Mouse (Mus musculus) megakaryocyte progenitor cell, adult 5-6 weeks (primary cell): ENCODE results near the gene Six5. TPM values are rescaled to one million over a fixed set of nuclear protein-coding genes. Genes with fewer than 3 reads are reported as not detected.
"Not testable (repeated sequence)": the region's sequence is repeated elsewhere in the genome, so short reads cannot be mapped to it uniquely, and the experiment has no call there.

Experiments used
- ATAC-seq: replicated peaks from 2 replicates; pipeline ENCODE4 v1.8.0; 2016; ENCODE audit warnings: mild to moderate bottlenecking, moderate TSS enrichment, inconsistent platforms; ENCODE audit not compliant: poor library complexity
- total RNA-seq, 2 experiments: library from RNA; stranded (forward) in 1 of 2; stranded (reverse) in 1 of 2; fragments of 157-497, 149-512 nt in 1 of 2; fragments of 200-1000 nt in 1 of 2; gene quantifications; 2 replicates each; pipeline versions ENCODE4 v1.2.3 to v1.2.4; 2015 to 2017

Six5 gene
- total RNA-seq (2015): 2.8 and 3.9 TPM in 2 replicates
- total RNA-seq (2017): 2.3 and 2.4 TPM in 2 replicates

DNA sequence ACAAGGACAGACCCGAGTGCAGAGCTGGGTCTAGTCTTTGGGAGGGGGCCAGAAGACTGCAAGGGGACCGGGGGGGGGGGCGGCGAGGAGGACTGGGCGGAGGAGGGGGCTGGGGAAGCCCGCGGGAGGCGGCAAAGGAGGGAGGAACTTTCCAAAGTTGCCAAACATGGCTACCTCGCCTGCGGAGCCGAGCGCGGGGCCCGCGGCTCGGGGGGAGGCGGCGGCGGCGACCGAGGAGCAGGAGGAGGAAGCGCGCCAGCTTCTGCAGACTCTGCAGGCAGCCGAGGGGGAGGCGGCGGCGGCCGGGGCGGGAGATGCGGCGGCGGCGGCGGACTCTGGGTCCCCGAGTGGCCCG is at the start of gene Six5:
Six5 (plus strand) TSS at position 124 of the 355 bp plus-strand sequence.
- ATAC-seq: 0 out of 2 replicates have a peak, but pooled peaks have one; percentile 12

GRCm38 (mm10) chr7:19044616-19045015 is 49.8 kb upstream of the Six5 start:
- no peak for ATAC-seq

DNA sequence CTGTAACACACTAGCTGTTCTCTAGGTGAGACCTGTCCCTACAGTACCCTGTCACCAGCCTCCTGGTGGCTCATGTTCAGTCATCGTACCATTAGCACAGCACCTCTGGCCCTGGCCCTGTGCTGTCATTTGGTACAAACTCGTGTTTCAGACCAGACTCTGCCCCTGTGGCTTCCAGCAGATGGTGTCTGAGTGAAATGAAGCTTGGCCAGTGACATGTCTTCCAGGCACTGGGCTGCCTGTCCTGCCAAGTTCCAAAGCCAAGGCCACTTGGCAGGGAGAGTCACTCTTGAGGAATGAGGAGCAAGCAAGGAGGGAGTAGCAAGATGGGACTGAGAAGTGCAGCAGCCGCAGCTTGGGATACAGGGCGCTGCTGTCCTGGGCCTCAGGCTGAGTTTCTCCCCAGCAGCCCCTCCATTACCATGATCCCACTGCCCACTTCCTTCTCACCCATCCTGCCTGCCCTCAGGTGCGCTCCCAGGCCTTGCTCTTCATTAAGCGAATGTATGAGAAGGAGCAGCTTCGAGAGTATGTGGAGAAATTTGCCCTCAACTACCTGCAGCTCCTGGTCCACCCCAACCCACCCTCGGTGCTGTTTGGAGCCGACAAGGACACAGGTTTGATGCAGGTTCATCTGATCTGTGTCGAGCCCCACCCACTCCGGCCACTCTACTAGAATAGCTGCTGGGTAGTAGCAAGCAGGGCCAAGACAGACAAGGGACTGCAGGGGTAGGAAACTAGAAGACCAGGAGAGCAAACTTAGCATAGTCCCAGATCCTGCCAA is 47.9 kb upstream of the Six5 start:
- no peak for ATAC-seq

DNA sequence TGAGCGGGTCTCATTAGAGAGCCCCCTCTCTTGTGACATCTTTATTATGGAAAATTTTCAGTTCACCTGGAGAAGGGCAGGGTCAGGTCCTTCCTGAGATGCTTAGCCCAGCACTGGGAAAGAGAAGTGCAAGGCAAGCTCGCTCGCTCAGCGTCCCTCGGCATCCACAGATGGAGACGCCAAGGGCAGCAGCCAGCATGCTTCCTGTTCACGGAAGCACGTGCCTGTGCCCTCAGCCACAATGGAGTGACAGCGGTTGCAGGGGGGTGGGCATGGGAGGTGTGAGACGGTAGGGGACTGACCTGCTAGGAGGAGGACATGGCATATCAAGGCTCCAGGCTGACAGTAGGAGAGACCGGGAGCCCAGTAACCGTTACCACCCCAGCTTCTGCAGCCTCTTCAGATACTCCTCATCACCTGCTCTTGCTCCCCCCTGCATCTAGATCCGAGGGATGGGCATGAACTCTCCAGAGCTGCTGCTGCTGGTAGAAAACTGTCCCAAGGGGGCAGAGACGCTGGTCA is 46.3 kb upstream of the Six5 start:
- no peak for ATAC-seq

DNA sequence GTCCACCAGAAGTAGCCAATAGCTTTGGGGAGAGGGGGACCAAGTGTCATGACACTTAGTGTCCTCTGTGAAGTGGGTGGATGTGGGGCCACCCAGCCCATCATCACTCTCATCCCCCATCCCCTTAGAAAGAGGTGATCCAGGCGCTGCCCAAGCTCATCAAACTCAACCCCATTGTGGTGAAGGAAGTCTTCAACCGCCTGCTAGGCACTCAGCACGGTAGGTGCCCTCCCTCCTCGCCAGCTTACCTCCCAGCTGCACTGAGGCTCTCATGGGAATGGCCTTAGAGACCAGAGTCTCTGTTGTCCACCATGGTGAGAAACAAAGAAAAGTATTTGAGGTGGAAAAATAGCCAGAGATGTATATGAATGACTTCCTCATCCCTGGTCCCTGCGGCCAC is 45.1 kb upstream of the Six5 start:
- ATAC-seq: no peak

- no peak for ATAC-seq
Observed at GRCm38 (mm10) chr7:19050172-19050571, 44.2 kb upstream of the Six5 start.

DNA sequence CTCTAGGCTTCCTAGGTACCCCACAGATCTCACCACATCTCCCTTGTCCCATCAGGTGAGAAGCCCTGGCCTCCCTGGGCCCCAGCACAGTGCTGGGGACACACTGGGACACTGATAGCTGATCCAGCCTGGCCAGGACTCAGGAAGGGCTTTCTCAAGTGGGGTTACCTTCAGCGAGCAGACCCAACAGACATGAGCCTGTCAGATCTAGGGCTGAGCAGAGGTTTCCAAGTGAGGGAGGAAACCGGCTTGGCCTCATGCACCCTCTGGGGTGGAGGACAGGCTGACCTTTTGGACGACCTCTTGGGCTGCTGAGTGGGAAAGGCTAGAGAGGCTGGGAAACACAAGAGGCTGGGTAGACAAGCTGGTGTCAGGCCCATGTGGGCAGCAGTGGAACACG is 43.2 kb upstream of the Six5 start:
- no peak for ATAC-seq

GRCm38 (mm10) chr7:19052345-19053135 is 41.9 kb upstream of the Six5 start:
- ATAC-seq: no peak

DNA sequence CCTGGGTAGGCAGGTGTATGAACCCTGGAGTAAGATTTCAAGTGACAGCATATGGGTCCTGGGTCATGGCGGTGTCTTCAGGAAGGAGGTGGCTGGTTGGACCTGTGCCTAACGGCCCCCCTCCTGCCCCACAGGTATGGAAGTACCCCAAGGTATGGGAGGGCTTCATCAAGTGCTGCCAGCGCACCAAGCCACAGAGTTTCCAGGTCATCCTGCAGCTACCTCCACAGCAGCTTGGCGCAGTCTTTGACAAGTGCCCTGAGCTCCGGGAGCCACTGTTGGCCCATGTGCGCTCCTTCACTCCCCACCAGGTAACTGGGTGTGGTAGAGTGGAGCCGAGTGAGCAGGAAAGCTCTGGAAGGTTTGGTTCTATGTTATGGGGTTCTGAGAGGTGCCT is 41.3 kb upstream of the Six5 start:
- ATAC-seq: no peak

DNA sequence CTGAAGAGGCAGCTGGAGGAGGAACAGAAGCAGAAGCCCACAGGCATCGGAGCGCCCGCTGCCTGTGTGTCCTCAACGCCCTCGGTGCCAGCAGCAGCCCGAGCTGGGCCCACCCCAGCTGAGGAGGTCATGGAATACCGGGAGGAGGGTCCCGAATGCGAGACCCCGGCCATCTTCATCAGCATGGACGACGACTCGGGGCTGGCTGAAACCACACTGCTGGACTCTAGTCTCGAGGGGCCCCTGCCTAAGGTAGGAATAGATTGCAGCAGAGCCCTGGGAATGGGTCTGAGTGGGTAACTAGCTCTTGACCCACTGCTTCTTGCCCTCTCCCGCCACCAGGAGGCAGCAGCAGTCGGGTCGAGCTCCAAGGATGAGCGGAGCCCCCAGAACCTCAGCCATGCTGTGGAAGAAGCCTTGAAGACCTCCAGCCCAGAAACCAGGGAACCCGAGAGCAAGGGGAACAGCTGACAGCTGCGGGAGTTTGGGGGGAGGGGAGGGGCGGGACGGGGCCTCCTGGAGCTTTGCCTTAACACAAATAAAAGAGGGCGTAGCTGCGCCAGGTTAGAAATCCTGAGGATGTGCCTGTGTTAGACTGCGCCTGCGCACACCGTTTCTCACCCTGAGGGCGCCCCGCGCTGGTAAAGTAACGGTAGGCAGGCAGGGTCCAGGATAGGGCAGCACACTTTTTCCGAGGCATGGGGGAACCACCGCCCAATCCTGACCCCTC is 40.2 kb upstream of the Six5 start, which contains the start of gene Rsph6a:
Rsph6a (plus strand) TSS at position 644 of the 730 bp plus-strand sequence.
- peak; percentile 36; the same call in 1 of the 2 replicates for ATAC-seq

DNA sequence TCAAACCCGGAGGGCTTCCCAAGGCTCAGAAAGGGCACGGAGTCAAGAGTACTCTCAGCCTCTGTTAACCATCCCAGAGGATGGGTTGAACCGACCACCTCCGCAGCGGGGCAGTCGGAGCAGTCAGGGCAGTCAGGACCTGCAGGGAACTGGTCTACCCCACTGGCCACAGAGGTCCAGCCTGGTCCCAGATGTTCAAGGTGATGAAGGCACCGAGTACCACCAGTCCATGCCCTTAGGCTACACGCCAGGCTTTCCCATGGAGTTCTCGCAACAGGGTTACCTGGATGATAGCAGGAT is 39.7 kb upstream of the Six5 start:
- no peak for ATAC-seq

GRCm38 (mm10) chr7:19055108-19055507 is 39.3 kb upstream of the Six5 start:
- ATAC-seq: no peak

DNA sequence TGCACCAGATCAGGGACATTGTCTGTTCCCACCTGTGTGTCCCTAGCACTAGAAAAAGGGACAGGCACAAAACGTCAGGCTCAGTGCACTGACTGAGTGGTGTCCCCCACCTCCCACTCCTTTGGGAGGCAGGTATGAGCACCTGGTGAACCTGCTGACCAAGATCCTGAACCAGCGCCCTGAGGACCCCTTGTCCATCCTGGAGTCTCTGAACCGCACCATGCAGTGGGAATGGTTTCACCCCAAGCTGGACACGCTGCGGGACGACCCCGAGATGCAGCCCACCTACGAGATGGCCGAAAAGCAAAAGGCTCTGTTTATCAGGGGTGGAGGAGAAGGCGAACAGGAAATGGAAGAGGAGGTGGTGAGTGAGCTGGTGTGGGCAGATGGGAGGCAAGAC is 37.0 kb upstream of the Six5 start:
- no peak for ATAC-seq

DNA sequence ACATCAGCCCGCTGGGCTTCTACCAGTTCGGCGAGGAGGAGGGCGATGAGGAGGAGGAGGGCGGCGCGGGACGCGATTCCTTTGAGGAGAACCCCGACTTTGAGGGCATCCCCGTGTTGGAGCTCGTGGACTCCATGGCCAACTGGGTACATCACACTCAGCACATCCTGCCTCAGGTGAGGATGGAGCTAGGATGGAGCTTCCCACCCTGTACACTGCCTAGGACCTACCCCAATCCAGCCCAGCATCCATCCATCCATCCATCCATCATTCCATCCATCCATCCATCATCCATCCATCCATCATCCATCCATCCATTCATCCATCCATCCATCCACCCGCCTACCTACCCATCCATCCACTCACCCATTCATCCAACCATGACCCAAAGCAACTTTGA is 28.5 kb upstream of the Six5 start:
- ATAC-seq: no peak

- no peak for ATAC-seq
Observed at GRCm38 (mm10) chr7:19067063-19067462, 27.3 kb upstream of the Six5 start.

DNA sequence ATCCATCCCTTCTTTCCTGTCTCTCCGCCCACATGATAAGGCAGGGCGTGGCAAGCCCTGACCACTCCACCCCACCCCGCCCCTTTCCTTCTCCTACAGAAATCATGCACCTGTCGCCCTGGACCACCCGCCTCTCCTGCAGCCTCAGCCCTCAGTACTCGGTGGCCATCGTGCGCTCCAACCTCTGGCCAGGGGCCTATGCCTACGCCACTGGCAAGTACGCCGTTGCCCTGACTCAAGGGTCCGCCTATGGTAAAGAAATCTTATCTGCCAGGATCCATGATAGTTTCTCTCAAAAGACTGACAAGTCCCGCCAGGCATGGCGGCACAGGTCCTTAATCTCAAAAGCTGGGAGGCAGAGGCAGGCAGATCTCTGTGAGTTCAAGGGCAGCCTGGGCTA is 26.5 kb upstream of the Six5 start:
- no peak for ATAC-seq

- ATAC-seq: peak; percentile 65
Observed at GRCm38 (mm10) chr7:19068707-19069106, 25.7 kb upstream of the Six5 start.

DNA sequence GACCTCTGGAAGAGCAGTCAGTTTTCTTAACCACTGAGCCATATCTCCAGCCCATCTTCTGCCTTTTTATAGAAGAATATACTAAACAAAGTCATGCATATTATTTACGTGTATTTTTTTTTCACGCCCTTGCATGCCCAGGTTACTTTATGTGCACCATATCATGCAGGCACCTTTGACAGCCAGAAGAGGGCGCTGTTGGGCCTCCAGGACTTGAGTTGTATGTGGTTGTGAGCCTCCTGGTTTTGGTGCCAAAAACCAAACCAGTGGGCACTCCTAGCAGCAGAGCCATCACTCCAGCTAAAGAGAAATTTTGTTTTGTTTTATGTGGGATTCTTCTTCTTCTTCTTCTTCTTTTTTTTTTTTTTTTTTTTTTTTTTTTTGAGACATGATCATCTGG is 24.9 kb upstream of the Six5 start:
- ATAC-seq: peak; percentile 66

- ATAC-seq: not testable (repeated sequence)
Observed at GRCm38 (mm10) chr7:19071024-19071423, 23.4 kb upstream of the Six5 start.

DNA sequence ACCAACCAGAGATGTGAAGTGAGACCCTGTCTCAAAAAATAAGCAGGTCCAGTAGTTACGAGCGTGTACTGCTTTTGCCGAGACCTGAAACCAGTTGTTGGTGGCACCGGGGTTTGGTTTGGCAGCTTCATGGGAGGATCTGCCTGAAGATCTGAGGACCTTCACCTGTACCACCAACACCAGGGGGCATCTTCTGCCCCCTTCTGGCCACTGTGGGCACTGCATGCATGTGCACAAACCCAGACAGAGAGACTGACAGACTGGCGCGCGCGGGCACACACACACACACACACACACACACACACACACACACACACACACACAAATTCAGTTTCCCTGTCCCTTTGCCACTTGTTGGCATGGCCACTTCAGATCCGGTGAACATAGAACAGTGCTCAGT is 20.9 kb upstream of the Six5 start:
- no peak for ATAC-seq

GRCm38 (mm10) chr7:19074494-19074893 is 19.9 kb upstream of the Six5 start:
- no peak for ATAC-seq
